Mouse (Mus musculus): ENCODE measurements around the gene Cox8b. TPM values are rescaled to one million over a fixed set of nuclear protein-coding genes. Genes with fewer than 3 reads are reported as not detected.
"Not testable (repeated sequence)": the region's sequence is repeated elsewhere in the genome, so short reads cannot be mapped to it uniquely, and the experiment has no call there.

Gene Cox8b
- total and polyA plus RNA-seq, 3 experiments: not detected

DNA sequence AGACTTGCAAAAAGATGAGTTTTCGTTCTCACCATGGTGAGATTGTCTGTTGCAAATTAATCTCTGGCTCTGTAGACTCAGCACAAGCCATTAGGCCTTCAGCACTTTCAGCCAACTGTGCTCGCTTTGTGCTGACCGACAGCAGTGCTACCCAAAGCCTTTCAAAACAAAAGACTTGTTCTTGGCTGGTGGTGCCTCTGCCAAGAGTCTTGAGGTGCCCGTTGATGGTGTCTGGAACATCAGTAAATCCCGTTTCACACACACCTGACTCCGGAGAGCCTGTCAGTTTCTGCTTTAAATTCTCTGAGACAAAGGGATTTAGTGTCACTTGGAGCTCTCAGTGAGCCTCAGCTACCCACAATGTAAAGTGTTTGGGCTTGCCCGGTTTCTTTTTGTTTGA is 6.2 kb downstream of the Cox8b start:
- Histone ChIP-seq H3K9me3 (replicated peaks; ENCODE audit: insufficient read depth, low read length) (no peaks in the 10 kb centered on the region), H3K36me3 (ENCODE audit: control insufficient read depth in 1 of 2, insufficient read depth in 2 of 2, low read length in 2 of 2) (peaks cover 3 to 10% of the 10 kb centered on the region in 2 experiments; a peak in 3 of 4 replicates), H3K27me3 (ENCODE audit: control insufficient read depth in 1 of 2, insufficient read depth in 2 of 2, low read length in 2 of 2) (no peaks in the 10 kb centered on the region), H3K9ac (ENCODE audit: control insufficient read depth, low read depth, low read length, poor library complexity, severe bottlenecking) (no peak overlapping the region), H3K27ac (ENCODE audit: control insufficient read depth, low read depth, low read length) (no peak overlapping the region), H3K4me3 (ENCODE audit: control insufficient read depth in 1 of 2, insufficient read depth in 1 of 2, low read depth in 2 of 2, low read length in 2 of 2) (no peak overlapping the region), H3K4me1 (ENCODE audit: control insufficient read depth in 1 of 2, insufficient read depth in 2 of 2, low read length in 2 of 2) (peaks cover 0 to 7% of the 10 kb centered on the region in 2 experiments; a peak in 2 of 4 replicates), H3K79me2 (ENCODE audit: control insufficient read depth, insufficient read depth, low read length, poor library complexity) (no peaks in the 10 kb centered on the region)
- no peak for TF ChIP-seq EP300 (IDR thresholded peaks at IDR 0.05; ENCODE audit: low read depth in 1 of 2, low read length in 2 of 2)
- no peak for TF ChIP-seq NRF1 (IDR thresholded peaks at IDR 0.05; ENCODE audit: insufficient read depth, low read depth, low read length, poor library complexity, severe bottlenecking)
- TF ChIP-seq POLR2A (IDR thresholded peaks at IDR 0.05; ENCODE audit: control insufficient read depth in 1 of 2, insufficient read depth in 1 of 2, low read depth in 1 of 2, low read length in 2 of 2, poor library complexity in 1 of 2): no peak
- no peak for TF ChIP-seq POLR2AphosphoS5 (IDR thresholded peaks at IDR 0.05; ENCODE audit: borderline replicate concordance, low read depth, low read length)
- TF ChIP-seq E2F4 (IDR thresholded peaks at IDR 0.05; ENCODE audit: borderline replicate concordance, low read depth, low read length): no peak
- no peak for TF ChIP-seq NELFE (IDR thresholded peaks at IDR 0.05; ENCODE audit: low read depth, low read length)
- no peak for TF ChIP-seq CHD2 (IDR thresholded peaks at IDR 0.05; ENCODE audit: low read length)
- TF ChIP-seq MYB (IDR thresholded peaks at IDR 0.05; ENCODE audit: low read depth, low read length): no peak
- TF ChIP-seq USF1 (IDR thresholded peaks at IDR 0.05; ENCODE audit: low read depth, low read length): no peak
- TF ChIP-seq ZC3H11A (IDR thresholded peaks at IDR 0.05; ENCODE audit: low read depth, low read length): no peak
- TF ChIP-seq ZNF384 (IDR thresholded peaks at IDR 0.05; ENCODE audit: low read depth, low read length): no peak
- TF ChIP-seq POLR2AphosphoS2 (IDR thresholded peaks at IDR 0.05; ENCODE audit: low read length): no peak
- no peak for DNase-seq (ENCODE audit: low read depth, low spot score)

DNA sequence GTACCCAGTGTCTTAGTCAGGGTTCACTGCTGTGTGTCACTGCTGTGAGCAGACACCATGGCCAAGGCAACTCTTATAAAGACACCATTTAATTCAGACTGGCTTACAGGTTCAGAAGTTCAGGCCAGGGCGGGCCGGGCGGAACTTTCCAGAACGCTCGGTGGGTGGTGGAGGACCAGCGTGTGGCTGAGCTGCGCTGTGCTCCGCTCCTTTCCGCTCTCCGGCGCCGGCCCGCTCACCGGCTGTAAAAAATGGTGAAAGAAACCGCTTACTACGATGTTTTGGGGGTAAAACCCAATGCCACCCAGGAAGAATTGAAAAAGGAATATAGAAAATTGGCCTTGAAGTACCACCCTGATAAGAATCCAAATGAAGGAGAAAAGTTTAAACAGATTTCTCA is 9.6 kb downstream of the Cox8b start:
- not testable (repeated sequence) for H3K4me1 ChIP-seq (ENCODE audit: control insufficient read depth in 1 of 2, insufficient read depth in 2 of 2, low read length in 2 of 2); H3K4me3 ChIP-seq (ENCODE audit: control insufficient read depth in 1 of 2, insufficient read depth in 1 of 2, low read depth in 2 of 2, low read length in 2 of 2); DNase-seq (ENCODE audit: low read depth, low spot score); H3K9me3 ChIP-seq (replicated peaks; ENCODE audit: insufficient read depth, low read length); H3K27me3 ChIP-seq (ENCODE audit: control insufficient read depth in 1 of 2, insufficient read depth in 2 of 2, low read length in 2 of 2); H3K9ac ChIP-seq (ENCODE audit: control insufficient read depth, low read depth, low read length, poor library complexity, severe bottlenecking); H3K27ac ChIP-seq (ENCODE audit: control insufficient read depth, low read depth, low read length); H3K79me2 ChIP-seq (ENCODE audit: control insufficient read depth, insufficient read depth, low read length, poor library complexity)
- peaks cover 3 to 13% of the 10 kb centered on the region in 2 experiments; a peak in 3 of 4 replicates for H3K36me3 ChIP-seq (ENCODE audit: control insufficient read depth in 1 of 2, insufficient read depth in 2 of 2, low read length in 2 of 2)

DNA sequence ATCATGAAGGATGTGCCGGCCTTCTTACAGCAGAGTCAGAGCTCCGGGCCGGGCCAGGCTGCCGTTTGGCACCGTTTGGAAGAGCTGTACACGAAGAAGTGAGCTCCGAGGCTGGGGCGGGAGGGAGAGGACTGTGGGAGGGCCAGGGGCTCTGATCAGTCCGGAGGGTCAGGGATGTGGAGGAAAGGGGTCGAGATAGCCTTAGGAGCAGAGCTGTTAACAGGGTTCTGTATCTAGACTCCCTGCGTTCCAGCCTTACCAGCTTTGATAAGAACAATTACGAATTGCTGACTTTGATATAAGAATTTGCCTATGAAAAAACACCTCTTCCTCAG is 17.8 kb downstream of the Cox8b start:
- no peaks in the 10 kb centered on the region for H3K9me3 ChIP-seq (replicated peaks; ENCODE audit: insufficient read depth, low read length)
- TF ChIP-seq RCOR1 (IDR thresholded peaks at IDR 0.05; ENCODE audit: low read depth, low read length) (no peak), MXI1 (IDR thresholded peaks at IDR 0.05; ENCODE audit: low read depth, low read length) (no peak), POLR2A (IDR thresholded peaks at IDR 0.05; ENCODE audit: control insufficient read depth in 1 of 2, insufficient read depth in 1 of 2, low read depth in 1 of 2, low read length in 2 of 2, poor library complexity in 1 of 2) (0 out of 4 replicates have a peak, but pooled peaks of 1 of the 2 experiments have one; percentile 41)
- DNase-seq (ENCODE audit: low read depth, low spot score): no peak
- peaks cover 15% of the 10 kb centered on the region for H3K79me2 ChIP-seq (ENCODE audit: control insufficient read depth, insufficient read depth, low read length, poor library complexity)
- H3K36me3 ChIP-seq (ENCODE audit: control insufficient read depth in 1 of 2, insufficient read depth in 2 of 2, low read length in 2 of 2): peaks cover 3 to 18% of the 10 kb centered on the region in 2 experiments
- peaks cover 0 to 14% of the 10 kb centered on the region in 2 experiments; a peak in 3 of 4 replicates for H3K4me1 ChIP-seq (ENCODE audit: control insufficient read depth in 1 of 2, insufficient read depth in 2 of 2, low read length in 2 of 2)
- peak overlapping the region; percentile 92 for H3K4me3 ChIP-seq (ENCODE audit: control insufficient read depth in 1 of 2, insufficient read depth in 1 of 2, low read depth in 2 of 2, low read length in 2 of 2)
- H3K9ac ChIP-seq (ENCODE audit: control insufficient read depth, low read depth, low read length, poor library complexity, severe bottlenecking): peak overlapping the region; percentile 88
- H3K27ac ChIP-seq (ENCODE audit: control insufficient read depth, low read depth, low read length): peak overlapping the region; percentile 53; the same call in 1 of the 2 replicates
- no peaks in the 10 kb centered on the region for H3K27me3 ChIP-seq (ENCODE audit: control insufficient read depth in 1 of 2, insufficient read depth in 2 of 2, low read length in 2 of 2)
